Mouse (Mus musculus) lung, embryonic 16.5 days (tissue): ENCODE measurements at regions not wholly inside any gene's neighbourhood (a gene's known extent, or its start where the extent isn't known, plus 50 kb on each side); places are given as distances from the start of the nearest gene placed in this dataset.

Source experiments
- ATAC-seq: fragments of 200-750 bp; cut with Nextera tagmentation; 2 replicates; pipeline ENCODE4 v1.8.0; 2017; ENCODE audit warnings: low read depth, mild to moderate bottlenecking, moderate library complexity
- H3K27ac ChIP-seq: fragments of 300-500 bp; sonication (generic); 2 replicates; pipeline ENCODE4 v1.5.1; 2014; ENCODE audit warnings: mild to moderate bottlenecking, control low read depth, low read length
- H3K27me3 ChIP-seq: fragments of 300-500 bp; sonication (generic); 2 replicates; pipeline ENCODE4 v1.6.1; 2014; ENCODE audit warnings: low read depth, low read length, mixed read lengths; ENCODE audit not compliant: control insufficient read depth, insufficient read depth
- H3K36me3 ChIP-seq: fragments of 300-500 bp; sonication (generic); 2 replicates; pipeline ENCODE4 v1.6.1; 2014; ENCODE audit warnings: low read length; ENCODE audit not compliant: control insufficient read depth, insufficient read depth
- H3K4me1 ChIP-seq: fragments of 300-500 bp; sonication (generic); replicated peaks from 2 replicates; pipeline ENCODE4 v1.6.1; 2014; ENCODE audit warnings: low read length, mixed read lengths; ENCODE audit not compliant: control insufficient read depth, insufficient read depth
- H3K4me2 ChIP-seq: fragments of 300-500 bp; sonication (generic); 2 replicates; pipeline ENCODE4 v1.6.1; 2014; ENCODE audit warnings: low read depth, low read length, control low read depth
- H3K4me3 ChIP-seq: fragments of 300-500 bp; sonication (generic); 2 replicates; pipeline ENCODE4 v1.5.1; 2014; ENCODE audit warnings: mild to moderate bottlenecking, low read length, control low read depth
- H3K9ac ChIP-seq: fragments of 300-500 bp; sonication (generic); 2 replicates; pipeline ENCODE4 v1.6.1; 2014; ENCODE audit warnings: low read length, control low read depth
- H3K9me3 ChIP-seq: fragments of 300-500 bp; sonication (generic); 2 replicates; pipeline ENCODE4 v1.6.1; 2016; ENCODE audit warnings: low read length; ENCODE audit not compliant: control insufficient read depth
- WGBS: fragments of 180-500 bp; shearing (Covaris S2); extraction: QIAGEN DNeasy Blood & Tissue Kit; methylation state at CpG from one replicate; pipeline ENCODE4 v1.1.7; 2014; 5-methylcytosine and 5-hydroxymethylcytosine counted together

DNA sequence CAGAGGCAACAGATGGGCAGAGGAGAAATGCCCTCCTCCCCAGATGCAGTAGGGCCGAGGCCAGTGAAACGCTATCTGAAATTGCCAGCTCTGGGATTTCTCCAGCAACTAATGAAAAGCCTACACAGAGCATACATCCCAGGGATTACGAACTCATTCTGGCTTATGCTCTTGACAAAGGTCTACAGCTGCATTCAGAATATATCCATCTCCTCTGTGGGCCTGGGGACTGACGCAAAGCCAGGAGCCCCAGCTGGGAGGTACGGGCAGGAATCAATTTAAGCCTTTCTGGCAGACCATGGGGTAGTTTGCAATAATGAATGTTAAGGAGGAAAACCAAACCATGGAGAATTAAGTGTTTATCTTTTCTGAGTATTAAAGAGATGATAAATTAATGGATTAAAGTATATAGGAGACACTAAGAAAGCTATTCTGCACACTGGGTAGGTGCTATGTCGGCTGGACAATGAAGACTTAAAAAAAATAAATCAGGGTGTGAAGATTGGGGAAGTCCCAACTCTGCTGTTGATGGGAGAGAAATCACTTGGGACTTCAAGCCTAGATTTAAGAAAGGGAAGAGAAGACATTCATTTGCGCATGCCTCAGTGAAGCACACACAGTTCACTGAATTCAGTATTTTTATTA is 120.5 kb downstream of the Tas2r134 start:
- no peaks in the 10 kb centered on the region for H3K4me1 ChIP-seq
- H3K36me3 ChIP-seq = no peaks in the 10 kb centered on the region
- no peaks in the 10 kb centered on the region for H3K9me3 ChIP-seq
- no peak overlapping the region for H3K4me3 ChIP-seq
- ATAC-seq = no peak
- no peak overlapping the region for H3K9ac ChIP-seq
- H3K4me2 ChIP-seq = no peak overlapping the region
- H3K27me3 ChIP-seq = no peaks in the 10 kb centered on the region
- WGBS = 81% methylated on average over 7 of the region's 7 CpGs
- no peak overlapping the region for H3K27ac ChIP-seq

DNA sequence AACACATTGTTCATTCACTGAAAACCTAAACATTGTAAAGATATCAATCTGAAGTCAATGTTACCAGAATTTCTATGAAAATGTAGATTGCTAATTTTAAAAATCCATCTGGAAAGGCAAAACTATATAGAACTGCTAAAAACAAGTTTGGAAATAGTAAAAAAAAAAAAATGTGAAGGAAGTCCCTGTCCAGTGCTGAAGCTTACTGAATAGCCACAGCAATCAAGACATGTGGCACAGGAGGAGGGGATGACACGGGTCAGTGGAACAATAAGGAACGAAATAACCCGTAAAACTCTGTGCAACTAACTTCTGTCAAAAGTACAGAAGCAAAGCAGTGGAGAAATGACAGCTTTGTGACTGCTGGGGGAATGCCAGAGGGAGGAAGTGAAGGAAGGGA is 121.9 kb downstream of the Tas2r134 start:
- WGBS = 56% methylated on average over 3 of the region's 3 CpGs

DNA sequence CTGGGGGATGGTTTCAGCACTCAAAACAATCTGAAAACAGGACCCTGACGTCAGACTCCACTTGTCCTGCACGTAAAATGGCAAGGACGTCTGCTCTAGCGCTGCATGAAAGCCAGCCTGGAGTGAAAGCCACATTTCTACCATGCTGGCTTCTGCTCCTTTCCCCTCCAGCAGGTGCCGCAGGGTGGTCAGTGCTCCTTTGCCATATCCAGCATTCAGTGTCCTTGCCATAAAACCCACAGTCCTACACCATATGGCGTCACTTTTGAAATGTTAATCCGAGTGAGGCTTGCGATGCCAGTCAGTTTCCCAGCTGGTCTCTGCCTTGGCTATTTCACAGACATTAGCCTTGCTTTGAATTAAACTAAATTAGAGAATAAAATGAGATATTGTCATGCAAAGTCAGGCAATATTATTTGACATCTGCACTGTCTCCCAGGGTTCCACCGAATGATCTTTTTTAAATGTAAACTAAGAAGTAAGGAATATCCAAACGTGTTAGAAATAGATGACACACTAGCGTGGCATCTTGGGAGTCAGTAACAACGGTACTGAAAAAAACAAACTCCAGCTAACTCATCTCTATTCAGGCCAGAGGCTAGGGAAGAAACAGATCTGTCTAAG is 125.7 kb downstream of the Tas2r134 start:
- Histone ChIP-seq H3K36me3 (no peaks in the 10 kb centered on the region), H3K9me3 (no peaks in the 10 kb centered on the region), H3K9ac (no peak overlapping the region), H3K4me1 (no peaks in the 10 kb centered on the region), H3K27ac (no peak overlapping the region), H3K4me3 (no peak overlapping the region), H3K4me2 (no peak overlapping the region), H3K27me3 (no peaks in the 10 kb centered on the region)
- WGBS = 54% methylated on average over 12 of the region's 12 CpGs
- no peak for ATAC-seq

More for the DNA sequence above, 121.9 kb downstream of the Tas2r134 start:
- no peaks in the 10 kb centered on the region for H3K36me3 ChIP-seq
- no peak overlapping the region for H3K4me2 ChIP-seq
- no peak for ATAC-seq
- no peak overlapping the region for H3K9ac ChIP-seq
- no peaks in the 10 kb centered on the region for H3K4me1 ChIP-seq
- no peak overlapping the region for H3K4me3 ChIP-seq
- H3K9me3 ChIP-seq = no peaks in the 10 kb centered on the region
- no peak overlapping the region for H3K27ac ChIP-seq
- no peaks in the 10 kb centered on the region for H3K27me3 ChIP-seq

DNA sequence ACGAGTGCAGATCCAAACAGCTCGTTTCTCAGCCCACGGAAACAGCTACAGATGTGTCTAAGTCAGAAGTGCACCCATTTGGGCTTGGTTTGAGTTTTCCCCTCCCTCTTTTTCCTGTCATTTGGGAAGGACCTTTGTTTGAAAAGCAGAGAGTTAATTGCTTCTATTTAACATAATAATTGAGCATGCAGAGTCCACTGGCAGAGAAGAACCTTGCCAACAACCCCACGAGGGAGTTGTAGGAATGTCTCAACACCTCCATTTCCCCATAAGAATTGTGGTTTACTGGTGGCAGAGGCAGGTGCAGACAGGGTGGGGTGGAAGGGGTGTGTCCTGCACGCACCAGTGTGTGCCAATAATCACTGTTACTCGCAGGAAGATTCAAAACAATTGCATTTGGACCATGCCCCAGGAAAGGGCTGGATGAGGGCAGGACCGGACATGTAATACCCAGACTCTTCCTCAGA is 126.3 kb downstream of the Tas2r134 start:
- no peak overlapping the region for H3K4me2 ChIP-seq
- 50% methylated on average over 7 of the region's 7 CpGs for WGBS
- no peaks in the 10 kb centered on the region for H3K9me3 ChIP-seq
- no peaks in the 10 kb centered on the region for H3K4me1 ChIP-seq
- no peaks in the 10 kb centered on the region for H3K36me3 ChIP-seq
- H3K27ac ChIP-seq = no peak overlapping the region
- no peak overlapping the region for H3K9ac ChIP-seq
- H3K27me3 ChIP-seq = no peaks in the 10 kb centered on the region
- no peak overlapping the region for H3K4me3 ChIP-seq
- ATAC-seq = no peak

DNA sequence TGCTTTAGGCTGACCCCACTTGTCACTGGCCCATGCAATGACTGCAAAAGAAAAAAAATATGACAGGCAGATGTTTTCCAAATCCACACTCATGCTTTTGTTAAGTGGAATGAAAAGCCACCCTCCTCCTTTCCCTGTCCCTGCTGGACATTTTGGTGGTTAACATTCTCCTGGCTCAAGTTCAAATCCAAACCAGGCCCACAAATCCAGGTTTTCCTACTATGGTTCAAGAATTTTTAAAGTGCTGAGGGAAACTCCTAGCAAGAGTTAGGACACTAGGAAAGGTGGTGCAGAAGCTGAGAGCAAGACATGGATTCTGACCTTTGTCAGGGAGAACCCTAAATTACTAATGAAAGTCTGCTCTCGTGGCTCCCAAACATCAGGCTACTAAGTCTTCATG is 130.1 kb downstream of the Tas2r134 start:
- WGBS = 74% methylated on average over 1 of the region's 1 CpGs
- Histone ChIP-seq H3K4me2 (no peak overlapping the region), H3K36me3 (no peaks in the 10 kb centered on the region), H3K27ac (no peak overlapping the region), H3K9ac (no peak overlapping the region), H3K4me3 (no peak overlapping the region), H3K27me3 (no peaks in the 10 kb centered on the region), H3K9me3 (no peaks in the 10 kb centered on the region), H3K4me1 (no peaks in the 10 kb centered on the region)
- no peak for ATAC-seq

DNA sequence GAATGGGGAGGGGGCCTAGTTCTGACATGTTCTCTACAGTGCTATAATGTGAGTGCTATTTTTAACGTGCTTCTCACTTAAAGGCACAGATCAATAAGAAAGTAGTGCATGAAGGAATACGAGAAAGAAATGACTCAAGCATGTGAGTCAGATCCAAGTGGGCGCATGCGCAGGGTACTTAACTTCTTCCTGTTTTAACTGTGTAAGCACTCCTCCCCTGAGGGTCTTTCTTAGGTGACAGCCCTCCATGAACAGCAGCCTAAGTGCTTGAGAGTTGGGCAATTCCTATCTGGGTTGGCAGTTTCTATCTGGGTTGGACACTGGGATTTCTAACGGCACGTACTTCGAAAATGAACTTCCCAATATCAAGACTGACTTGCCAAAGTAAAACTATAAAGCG is 130.8 kb downstream of the Tas2r134 start:
- Histone ChIP-seq H3K9me3 (no peaks in the 10 kb centered on the region), H3K4me2 (no peak overlapping the region), H3K4me1 (no peaks in the 10 kb centered on the region), H3K36me3 (no peaks in the 10 kb centered on the region), H3K9ac (no peak overlapping the region), H3K27ac (no peak overlapping the region), H3K27me3 (no peaks in the 10 kb centered on the region), H3K4me3 (no peak overlapping the region)
- no peak for ATAC-seq
- WGBS = 79% methylated on average over 8 of the region's 8 CpGs

DNA sequence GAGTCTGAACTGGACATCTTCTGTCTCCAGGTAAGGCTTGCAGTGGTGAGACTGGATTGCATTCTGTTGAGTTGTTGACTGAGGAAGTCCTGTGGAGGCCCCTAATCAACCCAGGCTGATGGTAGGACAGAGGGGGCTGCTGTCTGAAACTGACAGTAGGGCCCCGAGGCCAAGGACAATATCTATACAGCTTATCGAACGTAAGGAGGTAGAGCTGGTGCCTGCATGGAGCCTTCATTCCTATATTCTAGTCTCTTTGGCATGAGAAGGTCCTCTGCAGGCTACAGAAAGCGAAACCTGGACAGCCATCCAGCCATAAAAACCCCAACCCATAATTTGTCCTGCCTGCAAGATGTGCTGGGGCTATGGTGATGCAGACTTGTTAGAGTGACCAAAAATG is 135.6 kb downstream of the Tas2r134 start:
- H3K4me3 ChIP-seq = no peak overlapping the region
- H3K9ac ChIP-seq = no peak overlapping the region
- no peaks in the 10 kb centered on the region for H3K9me3 ChIP-seq
- no peaks in the 10 kb centered on the region for H3K36me3 ChIP-seq
- H3K4me1 ChIP-seq = peaks cover 3% of the 10 kb centered on the region; the same call in 1 of the 2 replicates
- ATAC-seq = no peak
- H3K27ac ChIP-seq = no peak overlapping the region
- H3K27me3 ChIP-seq = no peaks in the 10 kb centered on the region
- H3K4me2 ChIP-seq = no peak overlapping the region
- WGBS = 89% methylated on average over 4 of the region's 4 CpGs

DNA sequence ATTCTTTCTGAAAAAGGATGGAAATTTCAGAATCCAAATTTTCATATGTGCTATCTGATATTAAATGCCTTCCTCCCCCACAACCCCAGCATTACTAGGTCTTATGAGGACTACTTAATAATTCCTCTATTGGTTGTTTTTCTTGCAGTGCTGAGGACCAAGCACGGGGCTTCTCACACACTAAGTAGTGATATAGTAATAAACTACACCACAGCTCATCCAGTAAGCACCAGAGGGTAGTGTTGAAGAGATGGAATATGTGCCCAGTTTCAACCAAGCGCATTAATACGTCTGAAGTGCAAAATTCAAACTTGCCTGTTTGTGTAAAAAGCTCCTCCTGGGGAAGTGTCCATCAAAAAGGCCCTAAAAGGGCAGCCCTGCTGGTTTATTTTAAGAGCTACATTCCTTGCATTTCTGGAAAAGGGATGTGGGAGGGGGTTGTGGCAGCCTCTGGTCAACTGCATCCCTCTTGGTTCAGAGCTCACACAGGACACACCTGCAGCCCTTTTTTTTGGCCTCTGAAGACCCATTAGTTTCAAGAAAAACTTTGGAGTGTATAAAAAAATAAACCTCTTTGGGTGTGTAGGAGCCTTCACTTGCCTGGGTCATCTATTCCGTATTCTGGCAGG is 140.3 kb downstream of the Tas2r134 start:
- no peaks in the 10 kb centered on the region for H3K36me3 ChIP-seq
- H3K4me2 ChIP-seq = no peak overlapping the region
- WGBS = 32% methylated on average over 4 of the region's 4 CpGs
- H3K4me1 ChIP-seq = peaks cover 3% of the 10 kb centered on the region; the same call in 1 of the 2 replicates
- no peaks in the 10 kb centered on the region for H3K9me3 ChIP-seq
- no peak overlapping the region for H3K27ac ChIP-seq
- H3K4me3 ChIP-seq = no peak overlapping the region
- no peak overlapping the region for H3K9ac ChIP-seq
- ATAC-seq = no peak
- H3K27me3 ChIP-seq = no peaks in the 10 kb centered on the region

DNA sequence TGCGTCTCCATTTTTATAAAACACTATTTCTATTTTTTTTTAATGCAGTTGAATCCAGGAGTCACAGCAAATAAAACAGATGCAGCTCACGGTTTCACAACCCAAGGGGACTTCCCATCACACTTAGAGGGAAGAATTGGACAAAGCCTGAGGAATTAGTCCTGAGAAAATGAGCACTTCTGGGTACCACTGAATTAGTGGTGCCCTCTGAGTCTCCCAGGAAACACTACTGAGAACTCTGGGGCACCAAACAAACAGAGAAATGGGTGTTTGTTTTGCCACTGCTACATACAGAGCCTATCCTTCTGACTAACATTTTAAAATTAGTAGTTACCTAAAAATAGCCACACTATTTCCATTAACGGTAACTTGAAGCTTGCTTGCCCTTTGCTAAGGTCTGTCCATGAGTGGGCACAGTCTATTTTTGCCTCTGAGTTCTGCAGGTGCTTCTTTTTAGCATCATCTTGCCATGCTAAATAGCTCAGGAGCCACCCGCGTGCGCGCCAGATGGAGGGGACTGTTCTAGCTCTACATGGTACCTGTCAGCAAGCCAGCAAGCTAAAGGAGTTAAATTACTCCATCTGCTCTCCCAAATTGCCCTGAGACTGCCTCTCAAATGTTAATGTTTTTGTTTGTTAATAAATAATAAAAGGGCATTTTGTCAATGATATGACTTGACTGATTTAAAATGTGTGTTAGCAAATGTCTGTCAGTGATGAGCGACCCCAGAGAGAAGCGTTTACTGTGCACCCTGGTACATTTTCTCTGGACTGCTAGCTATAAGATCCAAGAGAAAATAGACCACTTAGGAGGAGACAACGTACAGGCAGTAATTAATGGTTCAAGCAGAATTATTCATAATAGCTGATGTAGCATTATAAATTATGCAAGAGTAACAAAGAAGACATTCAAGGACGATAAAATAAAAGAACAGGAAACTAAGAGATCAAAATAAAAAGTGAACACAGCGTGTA is 141.3 kb downstream of the Tas2r134 start:
- H3K4me2 ChIP-seq = no peak overlapping the region
- 64% methylated on average over 12 of the region's 12 CpGs for WGBS
- no peak overlapping the region for H3K27ac ChIP-seq
- H3K9ac ChIP-seq = no peak overlapping the region
- no peaks in the 10 kb centered on the region for H3K9me3 ChIP-seq
- no peaks in the 10 kb centered on the region for H3K27me3 ChIP-seq
- H3K4me3 ChIP-seq = no peak overlapping the region
- ATAC-seq = no peak
- peaks cover 3% of the 10 kb centered on the region; the same call in 1 of the 2 replicates for H3K4me1 ChIP-seq
- no peaks in the 10 kb centered on the region for H3K36me3 ChIP-seq
